Mouse (Mus musculus): ENCODE measurements around the gene Scd4. TPM values are rescaled to one million over a fixed set of nuclear protein-coding genes. Genes with fewer than 3 reads are reported as not detected.
"Not testable (repeated sequence)": the region's sequence is repeated elsewhere in the genome, so short reads cannot be mapped to it uniquely, and the experiment has no call there.

Scd4 gene
- total RNA-seq, 2 experiments from 2014 or later, result 5.2 to 15.0 TPM

DNA sequence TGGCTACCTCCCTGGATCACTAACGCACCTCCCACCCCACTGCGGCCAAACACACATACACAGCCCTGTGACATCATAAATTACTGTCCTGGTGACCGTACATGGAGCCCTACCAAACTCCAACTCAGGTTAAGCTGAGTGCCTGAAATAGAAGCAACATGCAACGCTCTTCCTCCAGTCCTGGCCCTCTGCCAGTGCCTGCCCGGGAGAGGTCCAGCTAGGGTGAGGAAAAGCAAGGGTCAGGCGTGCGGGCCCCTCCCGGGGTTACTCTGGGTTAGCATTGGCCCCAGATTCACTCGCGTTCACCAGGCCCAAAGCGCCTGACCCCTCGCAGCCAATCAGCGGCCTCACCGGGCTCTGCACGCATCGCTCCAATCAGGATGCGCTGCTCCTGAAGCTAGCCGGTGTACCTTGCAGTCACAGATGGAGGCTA, 18.5 kb upstream of the Scd4 start:
- peak; percentile 78 to 86 for DNase-seq (ENCODE audit: low spot score in 2 of 2)

DNA sequence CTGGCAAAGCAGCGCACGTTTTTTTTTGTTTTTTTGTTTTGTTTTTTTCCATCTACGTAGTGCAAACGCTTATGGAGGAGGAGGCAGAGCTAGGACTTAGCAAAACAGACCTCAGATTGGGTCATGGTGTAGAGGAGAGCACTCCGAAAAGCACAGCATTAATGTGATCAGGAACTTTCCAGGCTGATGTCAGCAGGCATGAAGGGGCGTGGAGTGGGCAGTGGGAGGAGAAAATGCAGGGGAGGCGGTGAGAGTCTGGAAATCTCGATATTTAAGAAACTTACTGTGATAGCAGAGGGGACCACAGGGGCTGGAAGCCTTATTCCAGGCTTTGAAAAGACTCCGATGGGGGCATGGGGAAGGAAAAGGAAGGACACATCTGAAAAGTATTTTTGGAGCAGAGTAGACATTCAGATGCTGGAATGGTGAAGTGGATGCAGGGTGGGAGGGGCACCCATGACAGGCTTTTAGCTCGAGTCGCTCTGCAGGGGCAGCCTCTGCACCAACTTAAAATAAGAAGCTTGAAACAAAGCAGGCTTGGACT, 17.9 kb upstream of the Scd4 start:
- peak in 1 of 2 experiments; percentile 70 for DNase-seq (ENCODE audit: low spot score in 2 of 2)

DNA sequence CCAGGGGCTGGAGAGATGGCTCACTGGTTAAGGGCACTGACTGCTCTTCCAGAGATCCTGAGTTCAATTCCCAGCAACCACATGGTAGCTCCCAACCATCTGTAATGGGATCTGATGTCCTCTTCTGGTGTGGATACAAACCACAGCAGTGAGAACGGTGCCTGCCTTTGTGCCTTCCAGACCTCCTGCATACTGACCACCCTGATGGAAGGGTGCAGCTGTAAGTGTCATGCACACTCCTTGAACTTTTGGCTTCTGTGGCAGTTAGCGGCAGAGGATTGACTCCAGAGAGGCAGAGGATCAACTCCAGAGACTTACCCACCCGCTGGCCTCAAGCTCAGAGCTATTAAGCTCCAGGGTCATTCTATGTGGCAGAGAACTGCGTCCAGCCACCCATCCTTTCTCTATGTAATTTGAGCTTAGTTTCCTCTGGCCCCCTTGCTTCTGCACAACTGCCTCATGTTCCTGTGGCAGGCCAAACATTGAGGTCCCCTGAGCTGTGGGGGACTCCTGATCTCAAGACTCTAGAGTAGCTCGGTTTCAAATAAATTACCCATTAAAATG, 16.1 kb upstream of the Scd4 start:
- no peak for DNase-seq (ENCODE audit: low spot score in 2 of 2)

DNA sequence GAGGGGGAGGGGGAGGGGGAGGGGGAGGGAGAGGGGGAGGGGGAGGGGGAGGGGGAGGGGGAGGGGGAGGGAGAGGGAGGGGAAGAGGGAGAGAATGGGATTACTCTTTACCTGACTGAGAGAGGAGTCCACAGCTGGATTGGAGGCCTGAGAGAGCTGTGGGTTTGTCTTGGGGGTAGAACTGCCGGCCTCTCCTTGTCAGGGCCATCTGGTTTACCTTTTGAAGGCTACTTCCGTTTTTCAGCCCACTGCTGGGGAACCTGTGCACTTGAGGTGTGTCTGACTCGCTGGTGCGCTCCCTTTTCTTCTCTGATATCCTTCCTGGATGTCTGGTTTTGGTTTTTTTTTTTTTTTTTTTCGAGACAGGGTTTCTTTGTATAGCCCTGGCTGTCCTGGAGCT, 15.5 kb upstream of the Scd4 start:
- no peak for DNase-seq (ENCODE audit: low spot score in 2 of 2)

DNA sequence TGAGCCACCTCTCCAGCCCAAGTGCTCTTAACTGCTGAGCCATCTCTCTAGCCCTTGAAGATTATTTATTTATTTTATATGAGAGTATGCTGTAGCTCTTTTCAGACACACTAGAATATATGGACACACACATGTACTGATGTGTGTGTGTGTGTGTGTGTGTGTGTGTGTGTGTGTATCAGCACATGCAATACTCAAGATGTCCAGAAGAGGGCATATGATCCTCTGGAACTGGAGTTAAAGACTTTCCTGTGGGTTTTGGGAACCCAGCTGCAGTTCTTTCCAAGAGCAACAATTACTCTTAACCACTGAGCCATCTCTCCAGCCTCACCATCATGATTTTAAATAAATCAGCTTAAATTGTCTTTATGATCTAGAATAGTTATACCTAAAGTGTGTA, 14.3 kb upstream of the Scd4 start:
- DNase-seq (ENCODE audit: low spot score in 2 of 2), result no peak

DNA sequence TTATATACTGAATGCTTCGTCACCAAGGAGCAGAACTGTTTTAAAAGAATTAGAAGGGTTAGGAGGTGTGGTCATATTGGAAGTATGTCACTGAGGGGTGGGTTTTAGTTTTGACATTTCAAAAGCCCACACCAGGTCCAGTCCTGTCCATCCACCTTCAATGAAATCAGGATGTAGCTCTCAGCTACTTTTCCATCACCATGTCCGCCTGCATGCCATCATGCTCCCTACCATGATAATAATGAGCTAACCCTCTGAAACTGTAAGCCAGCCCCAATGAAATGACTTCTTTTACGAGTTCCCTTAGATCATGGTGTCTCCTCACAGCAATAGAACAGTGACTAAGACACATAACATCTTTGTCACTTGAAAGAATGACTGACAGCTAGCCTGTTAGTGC, 12.6 kb upstream of the Scd4 start:
- no peak for DNase-seq (ENCODE audit: low spot score in 2 of 2)

DNA sequence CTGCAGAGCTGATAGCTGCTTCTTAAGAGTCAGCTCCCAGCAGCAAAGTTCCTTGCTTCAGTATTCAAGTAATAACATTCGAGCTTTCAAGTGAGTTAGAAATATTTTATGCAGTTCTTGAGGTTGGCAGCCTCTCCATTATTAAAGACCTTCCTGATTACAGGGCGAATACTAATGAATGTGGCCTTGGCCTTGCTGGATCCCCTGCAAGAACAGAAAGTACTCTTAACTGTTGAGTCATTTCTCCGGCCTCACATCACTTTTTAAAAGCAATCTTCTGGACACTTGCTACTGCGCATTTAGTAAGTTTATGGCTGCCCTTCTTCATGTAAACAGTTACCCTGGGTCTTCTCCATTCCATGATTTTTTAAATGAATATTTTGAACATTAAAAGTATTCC, 11.7 kb upstream of the Scd4 start:
- no peak for DNase-seq (ENCODE audit: low spot score in 2 of 2)

DNA sequence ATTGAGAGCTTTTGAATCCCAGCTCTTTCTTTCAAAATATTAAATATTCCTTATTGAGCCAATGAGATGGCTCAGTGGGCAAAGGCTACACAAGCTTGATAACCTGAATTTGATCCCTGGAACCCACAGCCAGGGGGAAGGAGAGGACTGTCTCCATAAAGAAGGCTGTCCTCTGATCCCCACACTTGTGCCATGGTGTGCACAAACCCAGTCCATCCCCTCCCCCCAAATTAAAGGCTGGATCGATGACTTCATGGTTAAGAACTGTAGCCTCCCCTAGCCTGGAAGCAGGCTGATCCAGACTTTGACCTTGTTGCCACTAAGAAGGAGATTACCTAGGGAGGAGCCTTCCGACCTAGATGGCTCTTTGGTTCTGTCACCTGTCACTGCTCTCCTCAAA, 11.3 kb upstream of the Scd4 start:
- no peak for DNase-seq (ENCODE audit: low spot score in 2 of 2)

DNA sequence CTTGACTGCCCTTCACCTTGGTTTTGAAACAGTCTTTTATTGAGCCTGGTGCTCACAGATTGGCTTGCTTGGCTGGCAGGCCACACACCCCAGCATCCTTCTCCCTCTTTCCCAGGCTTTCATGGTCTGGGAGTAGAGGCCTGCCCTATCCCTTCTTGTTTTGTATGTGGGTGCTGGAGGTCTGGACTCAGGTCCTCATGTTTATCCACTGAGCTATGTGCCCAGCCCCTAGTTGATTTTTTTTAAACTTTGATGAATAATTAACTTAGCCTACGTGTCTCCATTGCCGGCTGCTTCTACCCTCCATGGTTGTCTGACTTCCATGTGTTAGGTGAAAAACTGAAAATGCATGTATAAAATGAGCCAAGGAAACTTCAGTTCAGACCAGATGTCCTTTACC, 3.3 kb upstream of the Scd4 start:
- no peak for DNase-seq (ENCODE audit: low spot score in 2 of 2)

DNA sequence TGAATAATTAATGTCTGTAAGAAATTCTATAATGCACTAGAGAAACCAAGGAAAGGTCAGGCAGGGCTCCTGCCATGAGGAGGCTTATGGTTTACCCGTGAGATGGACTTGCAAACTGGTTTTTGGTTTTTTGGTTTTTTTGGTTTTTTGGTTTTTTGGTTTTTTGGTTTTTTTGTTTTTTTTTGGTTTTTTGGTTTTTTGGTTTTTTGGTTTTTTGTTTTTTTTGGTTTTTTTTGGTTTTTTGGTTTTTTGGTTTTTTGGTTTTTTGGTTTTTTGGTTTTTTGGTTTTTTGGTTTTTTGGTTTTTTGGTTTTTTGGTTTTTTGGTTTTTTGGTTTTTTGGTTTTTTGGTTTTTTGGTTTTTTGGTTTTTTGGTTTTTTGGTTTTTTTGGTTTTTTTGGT, 1.8 kb upstream of the Scd4 start:
- DNase-seq (ENCODE audit: low spot score in 2 of 2), result not testable (repeated sequence)

DNA sequence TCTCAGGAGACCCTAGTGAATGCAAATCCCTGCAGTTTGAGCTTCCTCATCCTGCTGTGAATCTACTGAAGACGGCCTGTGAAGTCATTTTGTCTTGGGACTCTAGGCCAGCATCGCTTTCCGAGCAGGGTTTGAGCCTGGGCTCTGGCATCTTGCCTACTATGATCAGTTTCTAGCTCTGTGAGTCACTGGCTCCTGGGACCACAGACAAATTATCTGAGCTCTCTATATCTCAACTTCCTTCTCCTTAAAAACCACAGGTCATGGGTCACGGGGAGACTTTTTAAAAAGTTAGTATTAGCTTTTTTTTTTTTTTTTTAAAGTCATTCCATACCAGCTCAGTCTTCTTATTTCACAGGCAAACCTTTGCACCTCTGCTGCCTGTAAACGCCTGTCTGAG, 981 bp upstream of the Scd4 start:
- no peak for DNase-seq (ENCODE audit: low spot score in 2 of 2)

DNA sequence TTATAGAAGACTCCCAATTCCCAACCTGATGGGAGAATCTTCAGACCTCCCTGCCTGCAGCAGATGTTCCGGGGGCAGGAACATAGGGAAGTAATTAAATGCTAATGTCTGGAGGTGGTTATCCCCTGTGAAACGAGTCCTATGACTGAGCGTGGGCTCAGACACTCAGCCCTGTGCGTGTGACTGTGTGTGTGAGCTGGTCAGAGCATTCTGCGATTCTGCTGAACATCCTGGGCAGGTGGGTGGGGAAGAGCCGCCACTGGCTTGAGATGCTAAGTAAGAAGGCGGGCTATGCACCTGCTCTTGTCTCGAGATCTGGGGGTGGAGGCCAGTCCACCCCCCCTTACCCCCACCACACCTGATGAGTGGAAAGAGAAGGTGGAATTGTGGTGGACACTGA, 566 bp upstream of the Scd4 start:
- DNase-seq (ENCODE audit: low spot score in 2 of 2), result no peak

DNA sequence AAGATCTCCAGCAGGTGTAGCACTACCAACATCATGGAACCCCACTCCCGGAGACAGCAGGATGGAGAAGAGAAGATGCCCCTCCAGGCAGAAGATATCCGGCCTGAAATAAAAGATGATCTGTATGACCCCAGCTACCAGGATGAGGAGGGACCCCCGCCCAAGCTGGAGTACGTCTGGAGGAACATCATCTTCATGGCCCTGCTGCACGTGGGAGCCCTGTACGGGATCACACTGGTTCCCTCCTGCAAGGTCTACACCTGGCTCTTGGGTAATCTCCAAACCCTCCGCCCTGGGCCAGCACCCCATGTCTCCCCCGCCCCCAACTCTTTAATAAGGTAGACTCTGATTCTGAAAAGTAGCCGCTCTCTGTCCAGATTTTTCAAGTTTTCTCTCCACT, 1.1 kb downstream of the Scd4 start:
- DNase-seq (ENCODE audit: low spot score in 2 of 2), result no peak

DNA sequence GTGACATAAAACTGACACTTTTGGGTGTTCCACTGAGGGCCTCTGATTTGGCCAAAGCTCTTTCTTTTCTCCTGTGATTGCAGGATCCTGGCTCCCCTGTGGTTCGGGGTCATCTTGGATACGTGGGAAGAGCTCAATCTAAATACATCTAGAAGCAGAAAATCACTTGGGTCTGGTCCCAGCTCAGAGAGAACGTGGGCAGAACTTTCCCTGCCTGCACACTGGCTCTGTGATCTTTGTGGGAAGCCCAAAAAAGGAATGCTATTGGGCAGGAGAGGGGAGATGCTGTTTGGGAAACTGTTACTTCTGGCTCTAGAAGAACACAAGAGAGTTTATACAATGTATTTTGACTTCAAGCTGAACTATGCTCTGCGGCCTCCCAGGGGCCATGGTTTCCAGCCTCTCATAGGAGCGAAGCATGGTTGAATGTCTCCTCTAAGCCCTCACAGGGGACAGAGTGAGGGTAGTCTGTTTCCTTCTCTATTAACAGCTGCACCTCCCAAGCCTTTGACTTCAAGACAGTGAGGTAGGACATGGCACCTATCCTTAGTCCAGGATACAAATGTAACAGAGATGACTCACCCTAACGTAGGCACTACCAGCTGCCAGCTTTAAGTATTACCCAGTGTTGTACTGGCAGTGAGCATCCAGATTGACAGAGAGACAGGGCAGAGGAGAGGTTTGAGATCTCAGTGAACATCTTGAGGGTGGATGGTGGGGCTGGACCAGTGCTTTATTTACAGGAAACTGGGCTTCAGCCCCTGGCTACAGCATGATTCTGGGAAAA, 3.2 kb downstream of the Scd4 start:
- no peak for DNase-seq (ENCODE audit: low spot score in 2 of 2)

DNA sequence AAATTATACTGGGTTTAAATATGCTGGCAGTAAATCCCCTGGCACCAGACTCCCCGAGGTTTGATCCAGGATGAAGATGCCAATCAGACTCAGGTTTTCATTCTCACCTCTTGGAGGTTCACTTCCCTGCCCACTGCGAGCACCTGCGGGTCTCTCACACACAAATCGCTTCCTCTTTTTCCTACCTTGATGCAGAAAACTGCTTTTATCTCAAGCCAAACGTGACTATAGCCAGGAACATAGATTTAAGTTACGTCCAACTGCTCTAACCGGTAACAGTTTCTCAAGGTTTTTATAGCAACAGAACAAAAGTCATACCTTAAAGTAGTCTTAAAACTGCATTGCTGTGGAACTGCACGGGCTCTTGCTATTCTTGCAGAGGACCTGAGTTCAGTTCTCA, 16.8 kb downstream of the Scd4 start:
- no peak for DNase-seq (ENCODE audit: low spot score in 2 of 2)

DNA sequence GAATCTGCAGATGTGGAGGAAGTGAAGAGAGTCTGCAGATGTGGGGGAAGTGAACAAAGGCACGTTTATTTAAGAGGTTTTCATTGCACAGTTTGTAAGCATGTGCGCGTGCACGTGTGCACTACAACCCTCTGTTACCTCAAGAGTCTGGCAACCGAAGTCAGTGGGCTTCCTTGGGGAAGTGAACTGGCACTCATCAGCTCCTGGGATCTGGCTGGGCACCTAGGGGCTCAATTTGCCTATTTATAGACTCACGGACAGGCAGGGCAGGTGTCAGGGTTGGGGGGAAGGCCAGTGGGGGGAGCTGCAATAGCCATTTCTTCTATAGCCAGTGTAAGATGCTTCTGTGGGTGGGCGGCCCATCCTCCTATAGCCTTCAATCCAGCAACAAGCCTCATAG, 18.9 kb downstream of the Scd4 start:
- DNase-seq (ENCODE audit: low spot score in 2 of 2), result no peak

DNA sequence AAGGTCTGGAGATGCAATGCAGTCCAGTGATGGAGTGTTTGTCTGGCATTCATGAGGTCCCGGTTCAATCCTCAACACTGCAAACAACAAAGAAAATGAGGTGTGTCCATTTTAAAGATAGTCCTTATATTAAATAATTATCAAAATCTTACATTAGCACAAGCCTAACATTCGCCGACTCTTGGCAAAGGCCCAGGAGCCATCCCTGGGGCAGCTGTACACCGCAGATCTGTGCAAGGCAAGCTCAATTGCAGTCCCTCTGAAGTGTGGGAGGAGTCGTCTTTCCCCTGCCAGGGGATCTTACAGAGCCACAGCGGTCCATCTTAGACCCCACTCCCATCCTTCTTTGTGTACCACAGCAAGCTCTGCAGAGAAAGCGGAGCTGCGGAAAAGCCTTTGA, 25.8 kb downstream of the Scd4 start:
- no peak for DNase-seq (ENCODE audit: low spot score in 2 of 2)

DNA sequence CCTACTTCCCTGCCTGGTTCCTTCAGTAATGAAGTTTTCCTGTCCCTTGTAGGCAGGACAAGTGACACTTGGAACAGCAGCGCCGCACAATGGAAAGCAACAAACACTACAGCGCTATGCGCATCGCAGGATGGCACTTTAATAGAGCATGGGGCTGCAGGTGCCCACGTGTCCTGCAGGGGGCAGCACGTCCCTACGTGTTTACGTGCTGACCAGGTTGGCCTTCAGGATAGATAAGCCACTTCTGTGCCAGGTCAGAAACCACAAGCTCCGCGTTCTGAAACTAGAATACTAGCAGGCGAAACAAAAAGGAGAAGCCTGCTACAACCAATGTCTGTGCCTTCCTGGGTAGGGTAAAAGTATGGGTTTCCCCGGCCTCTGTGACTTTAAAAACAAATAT, 30.6 kb downstream of the Scd4 start:
- peak; percentile 72 to 76 for DNase-seq (ENCODE audit: low spot score in 2 of 2)

DNA sequence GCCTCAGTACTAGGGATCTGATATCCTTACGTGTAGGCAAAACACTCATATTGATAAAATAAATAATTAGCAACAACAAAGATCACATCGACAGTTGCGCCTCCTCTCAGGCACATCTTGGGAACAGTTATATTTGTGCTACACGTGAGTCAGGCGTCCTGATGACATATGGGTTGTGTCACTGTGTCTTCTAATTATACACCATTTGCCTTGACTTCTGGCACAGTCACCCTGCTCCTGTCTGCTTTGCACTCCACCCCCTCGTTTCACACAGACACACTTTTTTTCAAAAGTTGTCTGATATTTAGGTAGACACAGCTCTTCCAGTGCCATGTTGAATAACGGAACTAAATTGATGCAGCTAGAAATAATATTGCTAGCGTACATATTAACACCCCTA, 31.1 kb downstream of the Scd4 start:
- no peak for DNase-seq (ENCODE audit: low spot score in 2 of 2)

DNA sequence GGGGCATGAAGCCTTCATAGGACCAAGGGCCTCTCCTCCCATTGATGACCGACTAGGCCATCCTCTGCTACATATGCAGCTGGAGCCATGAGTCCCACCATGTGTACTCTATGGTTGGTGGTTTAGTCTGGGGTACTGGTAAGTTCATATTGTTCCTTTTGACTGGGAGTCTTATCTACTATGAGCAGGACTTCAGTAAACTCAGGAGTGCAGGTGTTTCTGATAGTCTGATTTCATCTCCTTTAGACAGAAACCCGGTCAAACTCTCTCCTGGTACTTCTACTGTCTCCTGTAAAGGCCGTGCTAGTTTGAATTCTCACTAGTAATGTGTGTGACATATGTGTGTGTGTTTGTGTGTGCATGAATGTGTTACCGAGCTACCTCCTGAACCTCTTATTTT, 32.8 kb downstream of the Scd4 start:
- DNase-seq (ENCODE audit: low spot score in 2 of 2), result no peak

DNA sequence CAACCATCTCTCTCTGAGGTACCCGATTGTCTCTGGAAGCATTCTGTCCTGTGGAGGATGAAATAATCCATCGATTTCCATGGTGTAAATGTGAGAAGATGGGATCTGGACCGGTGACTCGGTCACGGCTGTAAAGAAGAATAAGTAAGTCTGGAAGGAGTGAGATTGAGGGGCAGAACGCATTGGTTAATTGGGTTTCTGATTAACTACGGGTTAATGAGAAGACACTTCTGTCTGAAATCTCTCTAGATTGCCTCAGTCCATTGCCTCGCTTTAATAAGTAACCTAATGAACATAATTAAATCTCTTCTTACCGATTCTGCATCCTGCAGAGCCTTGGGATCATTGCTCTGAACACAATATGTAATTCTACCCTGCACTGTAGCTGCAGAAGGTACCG, 34.2 kb downstream of the Scd4 start:
- DNase-seq (ENCODE audit: low spot score in 2 of 2), result not testable (repeated sequence)

DNA sequence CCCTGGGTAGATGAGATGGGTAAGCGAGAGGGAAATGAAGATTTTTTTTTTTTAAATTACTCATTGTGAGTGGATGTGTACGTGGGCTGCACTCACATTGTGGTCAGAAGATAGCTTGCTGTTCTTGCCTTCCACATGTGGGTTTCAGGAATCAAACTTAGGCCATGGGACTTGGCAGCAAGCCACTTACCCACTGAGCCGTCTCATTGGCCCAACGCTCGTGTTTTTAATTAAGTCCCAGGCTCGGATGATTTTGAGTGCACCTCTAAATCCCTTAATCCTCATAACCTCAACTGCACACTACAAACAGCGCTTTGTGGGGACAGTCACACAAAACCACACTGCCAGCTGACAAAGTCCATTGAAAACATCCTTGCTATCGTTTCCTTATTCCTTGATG, 36.5 kb downstream of the Scd4 start:
- DNase-seq (ENCODE audit: low spot score in 2 of 2), result no peak

DNA sequence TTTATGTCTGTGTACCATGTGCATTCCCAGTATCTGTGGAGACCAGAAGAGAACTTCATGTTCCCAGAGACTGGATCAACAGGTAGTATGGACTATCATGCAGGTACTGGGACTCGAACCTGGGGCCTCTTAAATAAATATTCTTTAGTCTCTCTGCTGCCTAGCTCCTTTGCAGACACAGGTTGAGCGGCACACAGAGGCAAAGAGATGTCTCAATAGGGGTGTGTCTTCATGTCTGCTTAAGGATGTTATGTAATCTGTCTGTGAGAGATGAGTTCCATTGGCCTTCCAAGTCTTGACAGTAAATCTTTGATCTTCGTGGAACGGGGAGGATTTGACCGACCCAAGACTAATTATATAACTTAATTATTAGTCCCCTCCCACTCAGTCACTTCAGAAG, 37.3 kb downstream of the Scd4 start:
- DNase-seq (ENCODE audit: low spot score in 2 of 2), result no peak

All from adrenal gland, adult 18-20 months (tissue).